Mouse (Mus musculus) stomach, embryonic 14.5 days (tissue): Measurements from ENCODE around the gene Ctsh. TPM values are rescaled to one million over a fixed set of nuclear protein-coding genes. Genes with fewer than 3 reads are reported as not detected.

Source experiments
- ATAC-seq: fragments of 200-750 bp; cut with Nextera tagmentation; 2 replicates; pipeline ENCODE4 v1.8.0; 2017; ENCODE audit warnings: low read depth, moderate TSS enrichment; ENCODE audit not compliant: insufficient number of reproducible peaks, insufficient read depth, low FRiP score
- H3K27ac ChIP-seq: fragments of 300-500 bp; sonication (generic); 2 replicates; pipeline ENCODE4 v1.5.1; 2014; ENCODE audit warnings: mild to moderate bottlenecking, low read length, moderate library complexity, mixed read lengths
- H3K27me3 ChIP-seq: fragments of 300-500 bp; sonication (generic); 2 replicates; pipeline ENCODE4 v1.6.1; 2014; ENCODE audit warnings: low read length, control low read depth, mixed read lengths; ENCODE audit not compliant: control insufficient read depth, insufficient read depth
- H3K36me3 ChIP-seq: fragments of 300-500 bp; sonication (generic); 2 replicates; pipeline ENCODE4 v1.6.1; 2014; ENCODE audit warnings: mild to moderate bottlenecking, control low read depth, low read length, moderate library complexity, mixed read lengths; ENCODE audit not compliant: control insufficient read depth, insufficient read depth
- H3K4me1 ChIP-seq: fragments of 300-500 bp; sonication (generic); 2 replicates; pipeline ENCODE4 v1.6.1; 2014; ENCODE audit warnings: low read length, control low read depth, mixed read lengths; ENCODE audit not compliant: control insufficient read depth, insufficient read depth
- H3K4me2 ChIP-seq: fragments of 300-500 bp; sonication (generic); replicated peaks from 2 replicates; pipeline ENCODE4 v1.6.1; 2014; ENCODE audit warnings: low read depth, low read length, control low read depth
- H3K4me3 ChIP-seq: fragments of 300-500 bp; sonication (generic); 2 replicates; pipeline ENCODE4 v1.5.1; 2014; ENCODE audit warnings: low read depth, low read length, control low read depth
- H3K9ac ChIP-seq: fragments of 300-500 bp; sonication (generic); replicated peaks from 2 replicates; pipeline ENCODE4 v1.6.1; 2014; ENCODE audit warnings: low read depth, mild to moderate bottlenecking, control low read depth, low read length, moderate library complexity, mixed read lengths
- H3K9me3 ChIP-seq: fragments of 300-500 bp; sonication (generic); 2 replicates; pipeline ENCODE4 v1.6.1; 2016; ENCODE audit warnings: low read depth, low read length, control low read depth; ENCODE audit not compliant: control insufficient read depth
- WGBS: fragments of 180-500 bp; shearing (Covaris S2); extraction: QIAGEN DNeasy Blood & Tissue Kit; methylation state at CpG from one replicate; pipeline ENCODE4 v1.1.7; 2014; 5-methylcytosine and 5-hydroxymethylcytosine counted together
- polyA plus RNA-seq: library from polyadenylated mRNA; unstranded; fragments of >200 nt; fragmentation: Nextera tagmentation; extraction: Ambion mirVana; gene quantifications from 2 replicates; pipeline ENCODE4 v1.2.1, GENCODE M21; 2014

The Ctsh gene
- polyA plus RNA-seq, 1 experiment from 2014 or later = 46.0 TPM

- Histone ChIP-seq H3K4me2 (no peak overlapping the region), H3K36me3 (peaks cover 2% of the 10 kb centered on the region; the same call in 1 of the 2 replicates), H3K4me3 (no peak overlapping the region), H3K4me1 (no peaks in the 10 kb centered on the region), H3K27me3 (no peaks in the 10 kb centered on the region), H3K27ac (no peak overlapping the region), H3K9ac (no peak overlapping the region), H3K9me3 (no peaks in the 10 kb centered on the region)
- WGBS = 95% methylated on average over 1 of the region's 1 CpGs
- no peak for ATAC-seq
These were observed 29.0 kb downstream of the Ctsh start for GRCm38 (mm10) chr9:90082992-90083391.

GRCm38 (mm10) chr9:90084152-90084551, 30.2 kb downstream of the Ctsh start:
- Histone ChIP-seq H3K9me3 (no peaks in the 10 kb centered on the region), H3K27me3 (no peaks in the 10 kb centered on the region), H3K4me3 (no peak overlapping the region), H3K4me1 (no peaks in the 10 kb centered on the region), H3K27ac (no peak overlapping the region), H3K4me2 (no peak overlapping the region), H3K36me3 (peaks cover 5% of the 10 kb centered on the region; the same call in 1 of the 2 replicates), H3K9ac (no peak overlapping the region)
- no peak for ATAC-seq
- WGBS = 86% methylated on average over 3 of the region's 3 CpGs

- no peak overlapping the region for H3K27ac ChIP-seq
- no peaks in the 10 kb centered on the region for H3K27me3 ChIP-seq
- 88% methylated on average over 8 of the region's 8 CpGs for WGBS
- H3K4me1 ChIP-seq = no peaks in the 10 kb centered on the region
- no peaks in the 10 kb centered on the region for H3K9me3 ChIP-seq
- H3K4me3 ChIP-seq = no peak overlapping the region
- no peak overlapping the region for H3K9ac ChIP-seq
- no peak overlapping the region for H3K4me2 ChIP-seq
- ATAC-seq = no peak
- peaks cover 12% of the 10 kb centered on the region for H3K36me3 ChIP-seq
These were observed 31.0 kb downstream of the Ctsh start for GRCm38 (mm10) chr9:90084766-90085468.

- no peak overlapping the region for H3K4me2 ChIP-seq
- H3K9ac ChIP-seq = no peak overlapping the region
- H3K9me3 ChIP-seq = no peaks in the 10 kb centered on the region
- H3K27me3 ChIP-seq = no peaks in the 10 kb centered on the region
- no peak for ATAC-seq
- peaks cover 37% of the 10 kb centered on the region for H3K36me3 ChIP-seq
- 87% methylated on average over 2 of the region's 2 CpGs for WGBS
- H3K4me3 ChIP-seq = no peak overlapping the region
- no peaks in the 10 kb centered on the region for H3K4me1 ChIP-seq
- no peak overlapping the region for H3K27ac ChIP-seq
These were observed 34.0 kb downstream of the Ctsh start for GRCm38 (mm10) chr9:90087906-90088485.

- Histone ChIP-seq H3K27ac (no peak overlapping the region), H3K4me1 (no peaks in the 10 kb centered on the region), H3K4me3 (no peak overlapping the region), H3K27me3 (no peaks in the 10 kb centered on the region), H3K9me3 (no peaks in the 10 kb centered on the region), H3K4me2 (no peak overlapping the region), H3K9ac (no peak overlapping the region), H3K36me3 (peaks cover 47% of the 10 kb centered on the region)
- no peak for ATAC-seq
- WGBS = 92% methylated on average over 6 of the region's 6 CpGs
These were observed 35.6 kb downstream of the Ctsh start for GRCm38 (mm10) chr9:90089339-90090104.

GRCm38 (mm10) chr9:90098934-90099333, 45.0 kb downstream of the Ctsh start:
- H3K27me3 ChIP-seq = no peaks in the 10 kb centered on the region
- H3K4me3 ChIP-seq = no peak overlapping the region
- ATAC-seq = no peak
- H3K36me3 ChIP-seq = peaks cover 69% of the 10 kb centered on the region
- no peak overlapping the region for H3K4me2 ChIP-seq
- no peaks in the 10 kb centered on the region for H3K9me3 ChIP-seq
- no peak overlapping the region for H3K9ac ChIP-seq
- 88% methylated on average over 5 of the region's 5 CpGs for WGBS
- no peak overlapping the region for H3K27ac ChIP-seq
- H3K4me1 ChIP-seq = no peaks in the 10 kb centered on the region

- no peak overlapping the region for H3K4me3 ChIP-seq
- no peak overlapping the region for H3K4me2 ChIP-seq
- H3K27me3 ChIP-seq = no peaks in the 10 kb centered on the region
- ATAC-seq = no peak
- H3K27ac ChIP-seq = no peak overlapping the region
- 83% methylated on average over 2 of the region's 2 CpGs for WGBS
- H3K4me1 ChIP-seq = no peaks in the 10 kb centered on the region
- H3K36me3 ChIP-seq = peaks cover 66% of the 10 kb centered on the region
- no peak overlapping the region for H3K9ac ChIP-seq
- H3K9me3 ChIP-seq = no peaks in the 10 kb centered on the region
These were observed 46.8 kb downstream of the Ctsh start for GRCm38 (mm10) chr9:90100760-90101159.

GRCm38 (mm10) chr9:90105462-90105861, 51.5 kb downstream of the Ctsh start:
- H3K27me3 ChIP-seq = no peaks in the 10 kb centered on the region
- H3K36me3 ChIP-seq = peaks cover 54% of the 10 kb centered on the region
- no peak overlapping the region for H3K4me3 ChIP-seq
- no peak for ATAC-seq
- no peaks in the 10 kb centered on the region for H3K4me1 ChIP-seq
- 97% methylated on average over 1 of the region's 1 CpGs for WGBS
- no peak overlapping the region for H3K27ac ChIP-seq
- H3K4me2 ChIP-seq = no peak overlapping the region
- H3K9me3 ChIP-seq = no peaks in the 10 kb centered on the region
- H3K9ac ChIP-seq = no peak overlapping the region
